Mouse (Mus musculus): ENCODE data around the gene Mafg.

DNA sequence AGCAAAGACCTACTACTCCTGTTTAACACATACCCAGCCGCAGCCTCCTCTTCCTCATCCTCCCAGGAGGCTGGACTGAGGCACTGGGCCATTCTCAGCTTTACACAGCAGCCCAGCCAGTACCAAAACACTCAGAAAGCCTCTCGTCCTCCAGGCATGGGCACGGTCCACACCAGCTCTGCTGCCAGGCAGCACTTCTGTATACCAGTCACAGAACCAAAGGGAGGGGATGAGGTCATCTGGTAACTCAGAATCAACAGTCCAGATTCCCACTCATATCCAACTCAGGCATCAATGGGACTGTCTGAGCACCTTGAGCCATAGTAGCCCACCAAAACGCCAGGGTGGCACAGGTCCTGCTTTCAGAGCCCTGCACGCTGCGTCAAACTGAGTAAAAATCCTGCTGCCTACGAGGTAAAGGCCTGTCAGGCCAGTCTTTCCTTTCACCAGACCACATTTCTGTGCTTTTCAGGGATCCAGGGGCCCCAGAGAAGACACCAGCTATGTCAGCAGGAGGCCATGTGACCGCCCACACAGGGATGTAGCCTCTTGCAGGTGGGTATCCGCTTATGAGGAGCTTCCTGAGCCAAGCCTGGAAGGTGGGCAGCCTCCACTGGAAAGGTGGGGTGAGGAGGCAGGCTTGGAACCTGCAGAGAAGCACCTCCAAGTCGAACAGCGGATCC, 6.5 kb downstream of the Mafg start:
- TF ChIP-seq POLR2A (IDR thresholded peaks at IDR 0.05; ENCODE audit: low read depth, low read length) (no peak), CTCF (IDR thresholded peaks at IDR 0.05; ENCODE audit: extremely low read depth, insufficient read depth, insufficient read length, insufficient replicate concordance) (no peak)

Data from spleen, adult 2 months (tissue).